Mouse (Mus musculus): ENCODE results near the gene Lhx2. TPM values are rescaled to one million over a fixed set of nuclear protein-coding genes. Genes with fewer than 3 reads are reported as not detected.

Lhx2 gene
- polyA plus RNA-seq, 1 experiment from 2014 or later: 1.7 TPM

GRCm38 (mm10) chr2:38404007-38404596 is 65.0 kb downstream of the Lhx2 start:
- no peaks in the 10 kb centered on the region for H3K4me1 ChIP-seq (ENCODE audit: insufficient read depth)
- H3K4me2 ChIP-seq (ENCODE audit: low read depth, low read length): no peak overlapping the region
- 70% methylated on average over 10 of the region's 10 CpGs for WGBS (ENCODE audit: insufficient replicate concordance)
- H3K9ac ChIP-seq (replicated peaks): no peak overlapping the region
- no peak overlapping the region for H3K4me3 ChIP-seq (ENCODE audit: low read depth, low read length)
- DNase-seq (no peak), ATAC-seq (no peak)
- no peaks in the 10 kb centered on the region; the same call in 1 of the 2 replicates for H3K27me3 ChIP-seq (ENCODE audit: insufficient read depth, low read length)
- no peak overlapping the region for H3K27ac ChIP-seq (ENCODE audit: low read depth)
- TF ChIP-seq CTCF (IDR thresholded peaks at IDR 0.05; ENCODE audit: low read depth): no peak
- no peaks in the 10 kb centered on the region for H3K9me3 ChIP-seq (ENCODE audit: low read length)
- H3K36me3 ChIP-seq (replicated peaks; ENCODE audit: insufficient read depth, low read length): no peaks in the 10 kb centered on the region

DNA sequence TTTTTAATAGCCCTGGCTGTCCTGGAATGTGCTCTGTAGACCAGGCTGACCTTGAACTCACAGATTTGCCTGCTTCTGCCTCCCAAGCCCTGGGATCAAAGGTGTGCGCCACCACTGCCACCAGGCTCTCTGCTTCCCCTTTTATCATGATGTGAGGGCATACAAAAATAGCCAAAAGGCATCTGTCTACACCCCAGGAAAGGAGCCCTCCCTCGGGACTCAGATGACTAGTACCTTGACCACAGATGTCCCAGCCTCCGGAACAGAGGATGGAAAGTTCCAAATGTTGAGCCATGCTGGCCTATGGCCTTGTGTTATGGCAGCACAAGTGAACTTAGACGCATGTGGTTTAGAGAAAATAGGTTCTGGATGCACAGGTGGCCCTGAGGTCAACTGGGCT is 66.3 kb downstream of the Lhx2 start:
- Histone ChIP-seq H3K27ac (ENCODE audit: low read depth) (no peak overlapping the region), H3K27me3 (ENCODE audit: insufficient read depth, low read length) (no peaks in the 10 kb centered on the region; the same call in 1 of the 2 replicates), H3K4me1 (ENCODE audit: insufficient read depth) (no peaks in the 10 kb centered on the region), H3K4me2 (ENCODE audit: low read depth, low read length) (no peak overlapping the region), H3K9ac (replicated peaks) (no peak overlapping the region), H3K36me3 (replicated peaks; ENCODE audit: insufficient read depth, low read length) (no peaks in the 10 kb centered on the region), H3K4me3 (ENCODE audit: low read depth, low read length) (no peak overlapping the region), H3K9me3 (ENCODE audit: low read length) (no peaks in the 10 kb centered on the region)
- 65% methylated on average over 4 of the region's 4 CpGs for WGBS (ENCODE audit: insufficient replicate concordance)
- TF ChIP-seq CTCF (IDR thresholded peaks at IDR 0.05; ENCODE audit: low read depth): no peak
- no peak for TF ChIP-seq EP300 (IDR thresholded peaks at IDR 0.05; ENCODE audit: low read depth)
- DNase-seq (no peak), ATAC-seq (no peak)

DNA sequence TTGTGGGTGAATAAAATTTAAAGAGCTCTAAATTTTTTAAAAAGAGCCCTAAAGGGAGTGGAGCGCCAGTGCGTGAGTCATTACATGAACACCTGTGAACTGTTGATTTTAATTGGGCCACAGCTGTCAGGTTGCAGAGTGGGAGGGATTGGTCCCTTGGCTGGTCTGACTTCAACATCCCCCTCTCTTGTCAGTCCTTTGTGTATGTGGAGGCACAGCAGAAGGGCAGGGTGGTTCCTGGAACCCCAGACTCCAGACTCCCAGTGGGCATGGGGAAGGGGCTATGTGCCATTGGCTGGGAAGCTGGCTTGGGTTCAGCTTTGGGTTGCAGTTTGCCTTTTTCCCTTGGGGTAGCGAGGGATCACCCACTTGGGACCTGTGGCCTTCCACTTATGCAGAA is 70.2 kb downstream of the Lhx2 start:
- DNase-seq (no peak), ATAC-seq (no peak)
- no peaks in the 10 kb centered on the region; the same call in 1 of the 2 replicates for H3K27me3 ChIP-seq (ENCODE audit: insufficient read depth, low read length)
- H3K4me1 ChIP-seq (ENCODE audit: insufficient read depth): no peaks in the 10 kb centered on the region
- no peak for TF ChIP-seq CTCF (IDR thresholded peaks at IDR 0.05; ENCODE audit: low read depth)
- TF ChIP-seq EP300 (IDR thresholded peaks at IDR 0.05; ENCODE audit: low read depth): no peak
- H3K4me2 ChIP-seq (ENCODE audit: low read depth, low read length): no peak overlapping the region
- no peak overlapping the region for H3K9ac ChIP-seq (replicated peaks)
- H3K27ac ChIP-seq (ENCODE audit: low read depth): no peak overlapping the region
- no peaks in the 10 kb centered on the region for H3K36me3 ChIP-seq (replicated peaks; ENCODE audit: insufficient read depth, low read length)
- 79% methylated on average over 3 of the region's 3 CpGs for WGBS (ENCODE audit: insufficient replicate concordance)
- no peak overlapping the region for H3K4me3 ChIP-seq (ENCODE audit: low read depth, low read length)
- no peaks in the 10 kb centered on the region for H3K9me3 ChIP-seq (ENCODE audit: low read length)

DNA sequence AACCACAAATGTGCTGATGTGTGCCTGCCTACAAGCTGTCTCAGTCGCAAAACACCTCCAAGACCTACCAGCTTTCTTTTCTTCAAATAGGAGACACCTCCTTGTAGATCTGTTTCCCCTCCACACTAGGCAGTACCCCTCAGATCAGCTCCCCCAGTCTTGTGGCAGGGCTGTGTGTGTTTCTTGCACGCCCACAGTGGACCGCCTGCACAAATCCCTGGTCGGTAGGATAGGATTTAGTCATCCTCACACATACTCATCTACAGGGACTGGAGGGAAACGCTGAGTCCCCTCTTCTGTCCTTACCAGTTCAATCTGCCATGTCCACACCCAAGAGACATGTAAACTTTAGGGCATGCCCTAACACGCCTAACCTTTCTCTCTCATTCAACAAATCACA is 71.1 kb downstream of the Lhx2 start:
- no peak overlapping the region for H3K9ac ChIP-seq (replicated peaks)
- WGBS (ENCODE audit: insufficient replicate concordance): 82% methylated on average over 6 of the region's 6 CpGs
- H3K4me1 ChIP-seq (ENCODE audit: insufficient read depth): no peaks in the 10 kb centered on the region
- no peaks in the 10 kb centered on the region for H3K36me3 ChIP-seq (replicated peaks; ENCODE audit: insufficient read depth, low read length)
- DNase-seq (no peak), ATAC-seq (no peak)
- H3K4me3 ChIP-seq (ENCODE audit: low read depth, low read length): no peak overlapping the region
- H3K27ac ChIP-seq (ENCODE audit: low read depth): no peak overlapping the region
- H3K27me3 ChIP-seq (ENCODE audit: insufficient read depth, low read length): no peaks in the 10 kb centered on the region; the same call in 1 of the 2 replicates
- no peak overlapping the region for H3K4me2 ChIP-seq (ENCODE audit: low read depth, low read length)
- TF ChIP-seq CTCF (IDR thresholded peaks at IDR 0.05; ENCODE audit: low read depth): no peak
- TF ChIP-seq EP300 (IDR thresholded peaks at IDR 0.05; ENCODE audit: low read depth): no peak
- no peaks in the 10 kb centered on the region for H3K9me3 ChIP-seq (ENCODE audit: low read length)

DNA sequence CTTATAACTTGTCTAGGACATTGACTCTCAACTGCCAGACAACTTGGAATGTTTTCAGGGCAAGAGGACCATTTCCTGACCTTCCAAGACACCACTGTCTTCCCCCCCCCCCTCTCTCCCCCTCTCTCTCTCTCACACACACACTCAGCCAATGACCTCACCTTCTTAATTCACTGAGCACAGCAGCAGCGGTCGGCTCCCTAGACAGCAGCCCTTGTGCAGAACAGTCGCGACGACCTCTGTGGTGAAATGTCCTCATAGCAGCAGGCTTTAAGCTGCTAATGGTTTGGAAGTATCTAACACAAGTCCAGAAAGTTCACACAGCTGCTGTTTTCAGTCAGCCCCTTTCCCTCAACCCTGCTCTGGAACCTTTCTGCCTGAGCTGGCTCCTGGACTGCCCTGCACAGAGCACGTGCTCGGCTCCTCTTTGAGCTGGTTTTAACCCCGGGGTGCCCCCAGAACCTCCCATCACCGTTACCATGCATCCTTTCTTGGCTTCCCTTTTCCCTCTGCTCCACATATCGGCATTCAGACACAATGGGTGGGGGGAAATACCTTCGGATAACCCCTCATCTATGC is 73.6 kb downstream of the Lhx2 start:
- WGBS (ENCODE audit: insufficient replicate concordance): 27% methylated on average over 11 of the region's 11 CpGs
- Histone ChIP-seq H3K27me3 (ENCODE audit: insufficient read depth, low read length) (no peaks in the 10 kb centered on the region), H3K4me3 (ENCODE audit: low read depth, low read length) (no peak overlapping the region), H3K9me3 (ENCODE audit: low read length) (no peaks in the 10 kb centered on the region), H3K9ac (replicated peaks) (no peak overlapping the region), H3K4me2 (ENCODE audit: low read depth, low read length) (no peak overlapping the region), H3K4me1 (ENCODE audit: insufficient read depth) (no peaks in the 10 kb centered on the region), H3K36me3 (replicated peaks; ENCODE audit: insufficient read depth, low read length) (no peaks in the 10 kb centered on the region), H3K27ac (ENCODE audit: low read depth) (no peak overlapping the region)
- no peak for DNase-seq
- ATAC-seq: no peak
- no peak for TF ChIP-seq CTCF (IDR thresholded peaks at IDR 0.05; ENCODE audit: low read depth)
- TF ChIP-seq EP300 (IDR thresholded peaks at IDR 0.05; ENCODE audit: low read depth): no peak

DNA sequence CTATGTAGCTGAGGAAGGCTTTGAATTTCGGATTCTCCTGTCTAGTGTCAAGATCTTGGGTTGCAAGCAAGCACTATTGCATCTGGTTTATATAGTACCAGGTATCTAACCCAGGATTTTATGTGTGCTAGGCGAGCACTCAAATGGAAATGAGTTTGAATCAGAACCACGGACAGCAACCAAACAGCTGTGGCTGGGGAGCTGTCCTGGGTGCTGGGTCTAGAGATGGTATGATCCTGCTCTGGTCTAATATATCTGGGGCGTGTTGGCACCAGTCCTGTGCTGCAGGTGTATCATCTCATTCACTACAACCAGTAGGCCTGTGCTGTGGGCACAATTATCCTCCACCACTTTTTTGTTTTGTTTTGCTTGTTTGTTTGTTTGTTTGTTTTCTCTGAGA is 78.9 kb downstream of the Lhx2 start:
- WGBS (ENCODE audit: insufficient replicate concordance): 17% methylated on average over 4 of the region's 4 CpGs

More for the DNA sequence above, 78.9 kb downstream of the Lhx2 start:
- ATAC-seq (no peak), DNase-seq (peak; percentile 63)
- Histone ChIP-seq H3K27ac (ENCODE audit: low read depth) (no peak overlapping the region), H3K4me3 (ENCODE audit: low read depth, low read length) (no peak overlapping the region), H3K4me1 (ENCODE audit: insufficient read depth) (no peaks in the 10 kb centered on the region), H3K4me2 (ENCODE audit: low read depth, low read length) (no peak overlapping the region), H3K9me3 (ENCODE audit: low read length) (no peaks in the 10 kb centered on the region), H3K36me3 (replicated peaks; ENCODE audit: insufficient read depth, low read length) (no peaks in the 10 kb centered on the region), H3K27me3 (ENCODE audit: insufficient read depth, low read length) (no peaks in the 10 kb centered on the region), H3K9ac (replicated peaks) (no peak overlapping the region)
- no peak for TF ChIP-seq EP300 (IDR thresholded peaks at IDR 0.05; ENCODE audit: low read depth)
- no peak for TF ChIP-seq CTCF (IDR thresholded peaks at IDR 0.05; ENCODE audit: low read depth)

Other genes starting within 250 kb of the Lhx2 start
- gene Dennd1a, start 51.9 kb upstream of the Lhx2 start, polyA plus RNA-seq (2015; fragmentation: Nextera tagmentation; extraction: Ambion mirVana): 3.6 and 3.8 TPM in 2 replicates
- 30.6 and 39.7 TPM in 2 replicates for gene Nek6, start 172.4 kb downstream of the Lhx2 start, polyA plus RNA-seq (2015; fragmentation: Nextera tagmentation; extraction: Ambion mirVana)

All from liver, postnatal 0 days (tissue).